Mouse (Mus musculus) stomach, postnatal 0 days (tissue): Measurements from ENCODE around the gene Rnf141.

ENCODE experiments used
- CTCF ChIP-seq: IDR thresholded peaks from 2 replicates; pipeline ENCODE4 v1.5.1; 2016; ENCODE audit warnings: antibody characterized with exemption, low read depth, mild to moderate bottlenecking, moderate library complexity
- EP300 ChIP-seq: optimal IDR thresholded peaks from 2 replicates; pipeline ENCODE3; 2016; ENCODE audit warnings: antibody characterized with exemption

GRCm38 (mm10) chr7:110768001-110768400, 76.3 kb downstream of the Rnf141 start, which contains the start of gene Ampd3:
- TF ChIP-seq CTCF, result no peak
- TF ChIP-seq EP300, result no peak
